Mouse (Mus musculus) retina, postnatal 1 day (tissue): Measurements from ENCODE around the gene Klk1.
"Not testable (repeated sequence)": the region's sequence is repeated elsewhere in the genome, so short reads cannot be mapped to it uniquely, and the experiment has no call there.

Experiments used
- DNase-seq: peaks from one replicate; pipeline ENCODE4 v3.0.0-alpha.2; 2012

Gene Klk1

DNA sequence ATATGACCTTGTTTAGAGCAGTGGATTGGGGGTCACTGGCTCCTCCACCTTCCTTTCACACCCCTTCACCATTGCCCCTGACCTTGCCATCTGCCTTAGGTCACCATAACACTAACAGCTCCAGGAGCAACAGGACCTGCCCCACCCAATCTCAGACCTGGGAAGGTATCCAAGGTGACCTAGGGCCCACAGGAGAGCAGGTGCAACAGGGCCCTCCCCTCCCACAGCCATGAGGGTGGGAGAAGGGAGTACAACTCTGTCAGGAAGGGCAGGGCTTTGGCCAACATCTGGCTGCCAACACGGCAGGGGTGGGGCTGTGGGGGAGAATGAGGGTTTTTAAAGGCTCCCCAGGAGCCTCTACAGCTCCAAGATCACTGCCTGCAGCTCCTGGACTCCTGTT, at the start of gene Klk1:
Gene Klk1 (plus strand): TSS at position 285 of the 400 bp plus-strand sequence.
- no peak for DNase-seq

- no peak for DNase-seq
These were observed 45.7 kb upstream of the Klk1 start for GRCm38 (mm10) chr7:44179299-44180045.

DNA sequence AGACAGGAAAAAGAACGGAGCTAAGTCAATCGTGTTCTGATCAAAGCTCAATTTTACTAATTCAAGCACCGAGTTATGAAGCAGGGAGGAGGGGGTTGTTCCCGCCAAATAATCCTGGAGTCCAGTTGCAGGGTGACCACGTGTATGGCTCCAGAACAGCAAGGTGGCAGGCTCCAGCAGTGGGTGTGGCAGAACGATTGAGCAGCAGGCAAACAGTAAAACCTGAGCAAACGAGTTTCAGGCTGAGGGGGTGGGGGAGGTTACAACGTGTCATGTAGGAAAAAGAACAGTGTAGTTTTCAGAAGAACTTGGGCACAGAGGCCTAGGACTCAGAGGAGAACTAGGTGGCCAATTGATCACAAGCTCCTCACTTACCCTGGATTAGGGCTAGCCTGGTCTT, 38.6 kb upstream of the Klk1 start:
- DNase-seq, result not testable (repeated sequence)

- not testable (repeated sequence) for DNase-seq
These were observed 37.2 kb upstream of the Klk1 start, which contains the start of gene Klk1b24 for GRCm38 (mm10) chr7:44187936-44188335. TSS of gene Klk1b24 (plus strand) at chr7:44188236.

- DNase-seq, result not testable (repeated sequence)
These were observed 31.7 kb upstream of the Klk1 start for GRCm38 (mm10) chr7:44193466-44193865.

DNA sequence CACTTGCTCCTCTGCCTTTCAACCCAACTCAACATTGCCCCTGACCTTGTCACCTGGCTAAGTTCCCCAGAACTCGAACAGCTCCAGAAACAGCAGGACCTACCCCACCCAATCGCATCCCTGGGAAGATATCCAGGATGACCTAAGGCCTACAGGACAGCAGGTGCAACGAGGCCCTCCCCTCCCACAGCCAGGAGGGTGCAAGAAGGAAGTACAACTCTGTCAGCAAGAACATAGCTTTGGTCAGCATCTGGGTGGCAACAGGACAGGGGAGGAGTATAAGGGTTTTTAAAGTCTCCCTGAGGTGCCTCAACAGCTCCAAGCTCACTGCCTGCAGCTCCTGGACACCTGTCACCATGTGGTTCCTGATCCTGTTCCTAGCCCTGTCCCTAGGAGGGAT, 27.3 kb upstream of the Klk1 start, which contains the start of gene Klk1b3:
Gene Klk1b3 (plus strand): TSS at position 301 of the 400 bp plus-strand sequence.
- no peak for DNase-seq

DNA sequence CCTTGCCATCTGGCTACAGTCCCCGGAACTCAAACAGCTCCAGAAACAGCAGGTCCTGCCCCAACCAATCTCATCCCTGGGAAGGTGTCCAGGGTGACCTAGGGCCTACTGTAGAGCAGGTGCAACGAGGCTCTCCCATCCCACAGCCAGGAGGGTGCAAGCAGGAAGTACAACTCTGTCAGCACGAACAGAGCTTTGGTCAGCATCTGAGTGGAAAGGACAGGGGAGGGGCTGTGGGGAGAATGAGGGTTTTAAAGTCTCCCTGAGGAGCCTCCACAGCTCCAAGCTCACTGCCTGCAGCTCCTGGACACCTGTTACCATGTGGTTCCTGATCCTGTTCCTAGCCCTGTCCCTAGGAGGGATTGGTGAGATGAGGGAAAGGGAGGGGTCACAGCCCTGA, 18.0 kb upstream of the Klk1 start, which contains the start of gene Klk1b4:
Gene Klk1b4 (plus strand): TSS at position 301 of the 400 bp plus-strand sequence.
- not testable (repeated sequence) for DNase-seq

GRCm38 (mm10) chr7:44208307-44208706, 16.9 kb upstream of the Klk1 start:
- DNase-seq, result no peak

GRCm38 (mm10) chr7:44215645-44216044, 9.5 kb upstream of the Klk1 start, which contains the start of gene Klk1b5:
TSS of gene Klk1b5 (plus strand) at chr7:44215945.
- no peak for DNase-seq

DNA sequence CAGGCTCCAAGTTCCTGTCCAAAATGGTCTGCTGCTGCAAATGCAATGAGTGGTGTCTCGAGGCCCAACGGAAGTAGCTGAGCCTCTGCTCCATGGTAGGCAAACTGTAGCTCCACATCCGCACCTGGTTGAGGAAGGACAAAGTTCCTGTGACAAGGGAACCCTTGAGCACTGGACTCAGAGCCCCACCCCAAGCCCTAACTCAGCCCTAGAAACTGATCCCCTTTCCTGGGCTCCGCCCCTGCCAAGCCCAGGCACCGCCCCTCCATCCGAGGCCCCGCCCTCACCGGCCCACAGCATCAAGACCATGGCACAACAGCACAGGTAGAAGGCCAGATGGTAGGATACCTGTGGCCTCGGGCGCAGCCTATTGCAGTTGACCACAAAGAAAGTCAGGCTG, 3.6 kb upstream of the Klk1 start:
- not testable (repeated sequence) for DNase-seq

DNA sequence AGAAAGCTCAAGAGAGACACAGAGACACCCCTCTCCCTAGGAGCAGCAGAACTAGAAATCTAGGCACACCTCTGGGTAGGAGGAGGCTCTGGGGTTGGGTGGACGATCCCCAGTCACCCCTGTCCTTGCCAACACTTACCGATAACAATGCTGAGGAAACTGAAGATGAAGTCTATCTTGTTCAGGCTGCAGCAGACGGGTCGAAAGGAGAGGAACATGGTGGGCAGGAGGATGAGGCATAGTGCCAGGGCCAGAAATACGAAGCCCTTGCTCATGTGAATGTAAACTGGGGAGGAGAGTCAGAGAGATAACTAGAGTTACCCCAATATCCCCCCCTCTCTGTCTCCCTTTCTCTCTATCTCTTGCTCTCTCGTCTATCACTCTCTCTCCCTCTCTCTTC, 2.8 kb upstream of the Klk1 start:
- DNase-seq, result not testable (repeated sequence)

- DNase-seq, result no peak
These were observed 10.7 kb downstream of the Klk1 start, which contains the start of gene Gm36864 for GRCm38 (mm10) chr7:44235909-44236308. TSS of gene Gm36864 (plus strand) at chr7:44236177.

DNA sequence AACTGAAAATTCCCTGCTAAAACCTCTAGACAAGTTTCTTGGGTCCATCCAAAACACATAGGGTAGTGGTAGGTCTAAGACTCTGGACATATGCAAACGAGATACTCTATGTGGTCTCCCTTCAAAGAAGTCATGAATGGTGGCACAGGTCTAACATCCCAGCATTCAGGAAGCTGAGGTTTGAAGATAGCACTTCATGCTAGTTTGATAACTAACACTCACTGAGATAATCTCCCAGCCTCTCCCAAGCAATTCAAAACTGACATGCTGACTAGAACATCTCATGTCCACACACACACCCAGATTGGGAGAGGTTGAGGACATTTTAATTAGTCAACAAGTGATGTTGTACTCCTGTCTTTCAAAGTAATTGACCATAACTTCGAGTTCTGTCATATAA, 14.8 kb downstream of the Klk1 start:
- DNase-seq, result no peak

DNA sequence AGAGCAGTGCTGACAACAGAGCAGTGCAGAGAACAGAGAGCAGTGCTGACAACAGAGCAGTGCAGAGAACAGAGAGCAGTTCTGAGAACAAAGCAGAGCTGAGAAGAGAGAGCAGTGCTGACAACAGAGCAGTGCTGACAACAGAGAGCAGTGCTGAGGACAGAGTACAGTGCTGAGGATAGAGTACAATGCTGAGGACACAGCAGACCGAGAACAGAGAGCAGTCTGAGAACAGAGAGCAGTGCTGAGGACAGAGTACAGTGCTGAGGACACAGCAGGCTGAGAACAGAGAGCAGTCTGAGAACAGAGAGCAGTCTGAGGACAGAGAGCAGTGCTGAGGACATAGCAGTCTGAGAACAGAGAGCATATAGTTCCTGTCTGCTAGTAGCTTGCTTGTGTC, 15.6 kb downstream of the Klk1 start:
- DNase-seq, result no peak

GRCm38 (mm10) chr7:44241163-44241562, 16.0 kb downstream of the Klk1 start:
- DNase-seq, result no peak

- DNase-seq, result no peak
These were observed 18.9 kb downstream of the Klk1 start for GRCm38 (mm10) chr7:44244080-44244479.

DNA sequence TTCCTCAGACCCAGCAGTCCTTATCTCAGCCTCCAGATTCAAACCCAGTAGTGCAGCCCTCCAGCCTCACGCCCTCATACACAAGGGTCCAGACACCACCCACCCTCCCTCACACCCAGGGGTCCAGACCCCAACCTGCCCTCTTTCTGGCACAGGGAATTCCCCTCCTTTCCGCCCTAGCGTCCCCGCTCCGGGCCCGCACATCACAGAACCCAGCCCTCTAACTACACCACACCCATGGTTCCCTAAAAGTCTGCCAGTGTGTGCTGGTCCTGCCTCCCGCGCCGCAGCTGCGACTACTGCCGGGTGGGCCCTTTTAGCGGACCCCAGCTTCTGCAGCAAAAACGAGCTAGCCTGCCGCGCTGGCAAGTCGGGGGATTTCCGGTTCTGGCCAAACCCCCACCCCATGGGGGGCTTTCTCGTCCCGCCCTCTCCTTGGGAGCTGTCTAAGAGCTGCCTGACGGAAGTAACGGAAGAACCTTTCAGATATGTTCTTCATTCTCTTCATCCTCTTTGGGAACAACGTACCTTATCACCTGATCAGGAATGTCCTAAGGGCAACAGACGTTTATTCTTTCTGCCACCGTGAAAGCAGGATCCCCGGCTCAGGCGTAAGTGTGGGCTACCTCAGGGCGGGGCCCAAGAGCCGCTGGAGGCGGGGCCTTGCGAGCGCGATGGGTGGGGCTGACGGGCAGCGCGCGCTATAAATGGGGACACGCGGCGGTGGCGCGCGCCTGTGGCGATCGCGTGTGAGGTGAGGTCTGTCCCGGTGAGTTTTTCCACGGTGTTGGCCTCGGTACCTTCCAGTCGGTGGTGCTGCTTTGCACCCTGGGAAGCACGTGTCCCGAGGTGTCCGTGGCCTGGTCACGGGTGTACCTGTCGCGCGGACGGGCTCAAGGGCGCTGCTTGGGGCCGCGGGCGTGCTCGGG, 21.2 kb downstream of the Klk1 start, which contains the start of the genes 1700028J19Rik and 2410002F23Rik:
Gene 1700028J19Rik (minus strand): TSS at position 641 of the 929 bp plus-strand sequence.
Gene 2410002F23Rik (plus strand): TSS at position 668 of the 929 bp plus-strand sequence.
- peak; percentile 95 for DNase-seq

GRCm38 (mm10) chr7:44246984-44247470, 21.9 kb downstream of the Klk1 start:
- peak; percentile 85 for DNase-seq

DNA sequence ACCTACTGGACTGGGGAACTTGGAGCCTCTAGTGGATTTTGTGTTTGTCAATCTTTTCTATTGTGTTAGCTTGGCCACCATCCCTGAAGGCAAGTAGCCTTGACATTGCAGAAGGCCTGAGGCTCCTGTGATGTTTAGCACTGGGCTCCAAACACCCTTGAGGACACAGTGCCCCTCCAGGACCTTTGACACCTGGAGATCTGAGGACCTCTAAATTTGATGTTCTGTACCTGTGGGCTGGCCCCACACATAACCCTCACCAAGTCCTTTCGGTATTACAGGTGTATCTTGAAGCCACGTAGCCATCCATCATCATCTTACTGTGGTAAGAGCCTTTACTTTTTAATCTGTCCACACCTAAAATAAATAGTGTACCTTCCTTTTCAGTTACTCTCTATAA, 22.8 kb downstream of the Klk1 start:
- no peak for DNase-seq

- no peak for DNase-seq
These were observed 24.1 kb downstream of the Klk1 start for GRCm38 (mm10) chr7:44249248-44249647.

DNA sequence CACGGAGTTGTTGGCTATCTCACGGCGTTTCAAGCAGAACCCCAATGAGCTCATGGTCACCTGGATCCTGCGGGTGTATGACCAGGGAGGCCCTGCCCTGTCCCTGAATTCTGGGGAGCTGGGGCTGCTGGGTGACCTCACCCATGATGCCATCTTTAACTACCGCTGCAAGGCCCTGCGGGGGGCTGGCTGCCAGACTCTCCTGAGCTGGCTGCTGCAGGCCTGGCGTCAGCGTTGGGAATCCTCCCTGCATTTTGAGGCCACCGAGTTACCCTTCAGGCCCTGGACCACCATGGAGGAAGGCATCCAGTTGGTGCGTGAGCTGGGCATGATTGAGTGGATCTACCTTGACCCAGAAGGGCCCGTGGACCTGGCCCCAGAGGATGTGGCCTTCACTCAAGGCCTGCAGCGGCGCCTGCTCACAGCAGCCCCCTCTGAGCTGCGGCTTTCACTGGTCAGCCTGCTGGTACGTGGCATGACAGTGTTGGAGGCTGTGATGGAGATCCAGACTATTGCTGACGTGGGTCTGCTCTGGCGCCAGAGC, 25.6 kb downstream of the Klk1 start:
- DNase-seq, result not testable (repeated sequence)

- DNase-seq, result no peak
These were observed 28.0 kb downstream of the Klk1 start for GRCm38 (mm10) chr7:44253023-44253616.
